Mouse (Mus musculus): ENCODE measurements at regions not wholly inside any gene's neighbourhood (a gene's known extent, or its start where the extent isn't known, plus 50 kb on each side); places are given as distances from the start of the nearest gene placed in this dataset.

- no peak overlapping the region for H3K9ac ChIP-seq
- H3K27ac ChIP-seq = no peak overlapping the region
- no peaks in the 10 kb centered on the region for H3K36me3 ChIP-seq
- no peak for ATAC-seq (ENCODE audit: insufficient read depth, low FRiP score, low read depth)
- H3K4me2 ChIP-seq = no peak overlapping the region
- H3K27me3 ChIP-seq (replicated peaks) = no peaks in the 10 kb centered on the region
- 38% methylated on average over 4 of the region's 4 CpGs for WGBS
- H3K4me3 ChIP-seq (replicated peaks) = no peak overlapping the region
- H3K4me1 ChIP-seq = no peaks in the 10 kb centered on the region
- H3K9me3 ChIP-seq = no peaks in the 10 kb centered on the region
These were observed 138.3 kb downstream of the Bmp7 start for GRCm38 (mm10) chr2:172801804-172802203.

GRCm38 (mm10) chr2:172807446-172807845 is 132.7 kb downstream of the Bmp7 start:
- no peak overlapping the region for H3K4me2 ChIP-seq
- no peaks in the 10 kb centered on the region for H3K36me3 ChIP-seq
- H3K4me3 ChIP-seq (replicated peaks) = no peak overlapping the region
- no peaks in the 10 kb centered on the region for H3K27me3 ChIP-seq (replicated peaks)
- H3K4me1 ChIP-seq = no peaks in the 10 kb centered on the region; the same call in 1 of the 2 replicates
- WGBS = 48% methylated on average over 4 of the region's 4 CpGs
- no peak for ATAC-seq (ENCODE audit: insufficient read depth, low FRiP score, low read depth)
- no peaks in the 10 kb centered on the region for H3K9me3 ChIP-seq
- no peak overlapping the region for H3K9ac ChIP-seq
- H3K27ac ChIP-seq = peak overlapping the region; percentile 21; the same call in 1 of the 2 replicates

DNA sequence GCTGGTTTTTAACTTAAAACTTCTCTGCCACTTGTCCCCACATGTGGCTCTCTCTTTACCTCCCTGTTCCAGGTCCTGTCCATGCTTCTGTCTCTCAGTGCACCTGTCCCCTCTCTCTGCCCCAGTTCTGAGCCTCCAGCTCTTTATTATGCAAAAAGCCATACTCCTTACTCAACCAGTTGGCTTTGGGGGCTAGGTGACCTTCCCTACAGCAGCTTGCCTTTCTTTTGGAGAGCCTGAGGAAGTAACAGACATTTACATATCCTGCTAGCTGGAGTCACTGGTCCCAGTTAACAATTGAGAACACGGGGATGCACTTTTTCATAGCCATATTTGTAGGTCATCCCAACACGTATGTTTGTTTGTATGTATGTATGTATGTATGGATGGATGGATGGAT is 130.8 kb downstream of the Bmp7 start:
- WGBS = 82% methylated on average over 2 of the region's 2 CpGs
- ATAC-seq (ENCODE audit: insufficient read depth, low FRiP score, low read depth) = no peak
- no peak overlapping the region for H3K4me3 ChIP-seq (replicated peaks)

DNA sequence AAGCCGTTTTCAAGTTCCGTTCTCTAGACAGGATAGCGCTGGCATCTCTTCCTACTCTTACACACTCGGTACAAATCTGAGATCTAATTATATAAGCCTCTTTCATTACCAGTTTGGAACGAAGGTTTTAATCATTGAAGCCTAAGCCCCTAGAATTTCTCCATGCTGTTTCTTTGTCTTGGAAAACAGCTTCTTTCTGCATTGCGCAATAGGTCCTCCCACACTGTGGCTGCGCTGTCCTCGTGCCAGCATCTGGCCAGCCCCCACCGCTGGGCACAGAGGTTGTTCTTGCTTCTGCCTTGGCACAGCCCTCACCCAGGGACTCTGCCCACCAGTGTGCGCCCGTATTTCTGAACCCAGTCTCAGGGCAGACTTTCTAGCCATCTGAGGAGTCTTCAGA is 126.8 kb downstream of the Bmp7 start:
- WGBS = 72% methylated on average over 11 of the region's 11 CpGs
- H3K4me1 ChIP-seq = no peaks in the 10 kb centered on the region; the same call in 1 of the 2 replicates
- no peak overlapping the region for H3K4me2 ChIP-seq
- H3K9ac ChIP-seq = no peak overlapping the region
- H3K9me3 ChIP-seq = no peaks in the 10 kb centered on the region
- H3K4me3 ChIP-seq (replicated peaks) = no peak overlapping the region
- H3K36me3 ChIP-seq = no peaks in the 10 kb centered on the region
- H3K27ac ChIP-seq = no peak overlapping the region
- no peak for ATAC-seq (ENCODE audit: insufficient read depth, low FRiP score, low read depth)
- H3K27me3 ChIP-seq (replicated peaks) = no peaks in the 10 kb centered on the region

More for the DNA sequence above, 130.8 kb downstream of the Bmp7 start:
- H3K4me1 ChIP-seq = no peaks in the 10 kb centered on the region; the same call in 1 of the 2 replicates
- no peaks in the 10 kb centered on the region for H3K9me3 ChIP-seq
- H3K27ac ChIP-seq = no peak overlapping the region
- H3K36me3 ChIP-seq = no peaks in the 10 kb centered on the region
- no peaks in the 10 kb centered on the region for H3K27me3 ChIP-seq (replicated peaks)
- H3K9ac ChIP-seq = no peak overlapping the region
- no peak overlapping the region for H3K4me2 ChIP-seq

GRCm38 (mm10) chr2:172813906-172814305 is 126.2 kb downstream of the Bmp7 start:
- Histone ChIP-seq H3K4me1 (no peaks in the 10 kb centered on the region; the same call in 1 of the 2 replicates), H3K4me2 (no peak overlapping the region), H3K27ac (no peak overlapping the region), H3K4me3 (replicated peaks) (no peak overlapping the region), H3K36me3 (no peaks in the 10 kb centered on the region), H3K9ac (no peak overlapping the region), H3K9me3 (no peaks in the 10 kb centered on the region), H3K27me3 (replicated peaks) (no peaks in the 10 kb centered on the region)
- WGBS = 56% methylated on average over 4 of the region's 4 CpGs
- ATAC-seq (ENCODE audit: insufficient read depth, low FRiP score, low read depth) = no peak

GRCm38 (mm10) chr2:172815146-172815545 is 125.0 kb downstream of the Bmp7 start:
- H3K9ac ChIP-seq = no peak overlapping the region
- H3K27ac ChIP-seq = no peak overlapping the region
- H3K4me2 ChIP-seq = no peak overlapping the region
- WGBS = 95% methylated on average over 7 of the region's 7 CpGs
- no peaks in the 10 kb centered on the region for H3K36me3 ChIP-seq
- H3K9me3 ChIP-seq = no peaks in the 10 kb centered on the region
- H3K4me3 ChIP-seq (replicated peaks) = no peak overlapping the region
- H3K27me3 ChIP-seq (replicated peaks) = no peaks in the 10 kb centered on the region
- H3K4me1 ChIP-seq = no peaks in the 10 kb centered on the region; the same call in 1 of the 2 replicates
- no peak for ATAC-seq (ENCODE audit: insufficient read depth, low FRiP score, low read depth)

- Histone ChIP-seq H3K9me3 (no peaks in the 10 kb centered on the region), H3K36me3 (no peaks in the 10 kb centered on the region), H3K27me3 (replicated peaks) (no peaks in the 10 kb centered on the region), H3K27ac (0 out of 2 replicates have a peak overlapping the region, but pooled peaks have one; percentile 16), H3K4me1 (no peaks in the 10 kb centered on the region; the same call in 1 of the 2 replicates), H3K4me2 (no peak overlapping the region), H3K9ac (no peak overlapping the region), H3K4me3 (replicated peaks) (no peak overlapping the region)
- 46% methylated on average over 8 of the region's 8 CpGs for WGBS
- ATAC-seq (ENCODE audit: insufficient read depth, low FRiP score, low read depth) = no peak
These were observed 122.9 kb downstream of the Bmp7 start for GRCm38 (mm10) chr2:172817058-172817745.
